Mouse (Mus musculus) myocyte (in vitro differentiated cells): ENCODE results near the gene Efs.

Experiments used
- CEBPB ChIP-seq: IDR thresholded peaks from 2 replicates; pipeline ENCODE4 v1.6.1; 2011; ENCODE audit warnings: mild to moderate bottlenecking, moderate library complexity; ENCODE audit not compliant: poor library complexity, insufficient read depth, severe bottlenecking
- E2F4 ChIP-seq: IDR thresholded peaks from one replicate; pipeline ENCODE4 v1.6.1; 2011; ENCODE audit warnings: mild to moderate bottlenecking, control low read depth, moderate library complexity; ENCODE audit not compliant: insufficient read depth
- MAX ChIP-seq: IDR thresholded peaks from one replicate; pipeline ENCODE4 v1.6.1; 2011; ENCODE audit warnings: low read depth, mild to moderate bottlenecking, control low read depth
- MYOD1 ChIP-seq, 3 experiments: IDR thresholded peaks; one replicate each; pipeline ENCODE4 v1.6.1; 2011; ENCODE audit warnings: control low read depth in 2 of 3, low read depth in 2 of 3, mild to moderate bottlenecking in 2 of 3, moderate library complexity in 1 of 3; ENCODE audit not compliant: insufficient read length in 2 of 3, control insufficient read depth in 1 of 3
- MYOG ChIP-seq, 3 experiments: IDR thresholded peaks; one replicate each; pipeline ENCODE4 v1.6.1; 2011; ENCODE audit warnings: control low read depth in 2 of 3, low read depth in 2 of 3, mild to moderate bottlenecking in 2 of 3; ENCODE audit not compliant: insufficient read length in 2 of 3, control insufficient read depth in 1 of 3, insufficient read depth in 1 of 3
- POLR2A ChIP-seq: IDR thresholded peaks from one replicate; pipeline ENCODE4 v1.6.1; 2011; ENCODE audit warnings: low read depth, mild to moderate bottlenecking, control low read depth, moderate library complexity; ENCODE audit not compliant: insufficient read length
- SRF ChIP-seq: IDR thresholded peaks from one replicate; pipeline ENCODE4 v1.6.1; 2011; ENCODE audit warnings: low read depth; ENCODE audit not compliant: control insufficient read depth, insufficient read length
- TCF12 ChIP-seq: IDR thresholded peaks from one replicate; pipeline ENCODE4 v1.6.1; 2011; ENCODE audit warnings: mild to moderate bottlenecking, control low read depth; ENCODE audit not compliant: poor library complexity, insufficient read depth, severe bottlenecking
- TCF3 ChIP-seq: IDR thresholded peaks from one replicate; pipeline ENCODE4 v1.6.1; 2011; ENCODE audit warnings: low read depth, control low read depth; ENCODE audit not compliant: insufficient read length
- USF1 ChIP-seq: IDR thresholded peaks from one replicate; pipeline ENCODE4 v1.6.1; 2011; ENCODE audit warnings: low read depth, mild to moderate bottlenecking, control low read depth, moderate library complexity

- no peak for TF ChIP-seq POLR2A
- no peak for TF ChIP-seq TCF12
- TF ChIP-seq CEBPB: no peak
- no peak for TF ChIP-seq E2F4
- TF ChIP-seq USF1: no peak
- no peak for TF ChIP-seq MYOD1 (IDR thresholded peaks at IDR 0.05; ENCODE audit: control insufficient read depth in 1 of 3, insufficient read length in 2 of 3, low read depth in 2 of 3)
- peak in 1 of 3 experiments; percentile 9 for TF ChIP-seq MYOG (IDR thresholded peaks at IDR 0.05; ENCODE audit: control insufficient read depth in 1 of 3, insufficient read depth in 1 of 3, insufficient read length in 2 of 3, low read depth in 2 of 3)
- TF ChIP-seq SRF: no peak
- no peak for TF ChIP-seq TCF3
- TF ChIP-seq MAX: no peak
These were observed 6.8 kb upstream of the Efs start, which contains the start of gene Il25 for GRCm38 (mm10) chr14:54932645-54933150.
